Mouse (Mus musculus): ENCODE results near the gene Mcrip1. TPM values are rescaled to one million over a fixed set of nuclear protein-coding genes. Genes with fewer than 3 reads are reported as not detected.

Gene Mcrip1
- polyA plus RNA-seq, 1 experiment from 2014 or later, result 134 TPM

GRCm38 (mm10) chr11:120555260-120555659 is 5.7 kb upstream of the Mcrip1 start:
- H3K27me3 ChIP-seq (replicated peaks), result no peaks in the 10 kb centered on the region
- H3K4me2 ChIP-seq, result 0 out of 2 replicates have a peak overlapping the region, but pooled peaks have one; percentile 9
- H3K4me1 ChIP-seq, result peaks cover 16% of the 10 kb centered on the region
- H3K27ac ChIP-seq (replicated peaks), result peak overlapping the region; percentile 59
- H3K36me3 ChIP-seq, result peaks cover 23% of the 10 kb centered on the region
- ATAC-seq (ENCODE audit: extremely low read depth, insufficient number of reproducible peaks, low FRiP score, low TSS enrichment), result no peak
- 42% methylated on average over 2 of the region's 2 CpGs for WGBS
- no peak overlapping the region for H3K4me3 ChIP-seq
- H3K9me3 ChIP-seq, result 0 out of 2 replicates have a peak, but pooled peaks cover 6% of the 10 kb centered on the region
- peak overlapping the region; percentile 54; the same call in 1 of the 2 replicates for H3K9ac ChIP-seq

- Histone ChIP-seq H3K4me3 (no peak overlapping the region), H3K27ac (replicated peaks) (peak overlapping the region; percentile 59), H3K36me3 (peaks cover 19% of the 10 kb centered on the region), H3K9me3 (0 out of 2 replicates have a peak, but pooled peaks cover 6% of the 10 kb centered on the region), H3K27me3 (replicated peaks) (no peaks in the 10 kb centered on the region), H3K4me2 (0 out of 2 replicates have a peak overlapping the region, but pooled peaks have one; percentile 9), H3K4me1 (peaks cover 21% of the 10 kb centered on the region), H3K9ac (peak overlapping the region; percentile 54; the same call in 1 of the 2 replicates)
- 28% methylated on average over 7 of the region's 7 CpGs for WGBS
- ATAC-seq (ENCODE audit: extremely low read depth, insufficient number of reproducible peaks, low FRiP score, low TSS enrichment), result no peak
These were observed 5.3 kb upstream of the Mcrip1 start for GRCm38 (mm10) chr11:120554834-120555233.

- ATAC-seq (ENCODE audit: extremely low read depth, insufficient number of reproducible peaks, low FRiP score, low TSS enrichment), result no peak
- Histone ChIP-seq H3K4me3 (no peak overlapping the region), H3K9me3 (0 out of 2 replicates have a peak, but pooled peaks cover 6% of the 10 kb centered on the region), H3K27me3 (replicated peaks) (no peaks in the 10 kb centered on the region), H3K36me3 (0 out of 2 replicates have a peak, but pooled peaks cover 6% of the 10 kb centered on the region), H3K4me1 (peaks cover 33% of the 10 kb centered on the region), H3K9ac (no peak overlapping the region), H3K27ac (replicated peaks) (no peak overlapping the region), H3K4me2 (no peak overlapping the region)
- WGBS, result 58% methylated on average over 5 of the region's 5 CpGs
These were observed 3.2 kb upstream of the Mcrip1 start for GRCm38 (mm10) chr11:120552736-120553135.

- ATAC-seq (ENCODE audit: extremely low read depth, insufficient number of reproducible peaks, low FRiP score, low TSS enrichment), result no peak
- Histone ChIP-seq H3K4me3 (peak within 1 kb of the TSS; percentile 95), H3K9ac (peak within 1 kb of the TSS; percentile 100), H3K9me3 (no peaks in the 10 kb centered on the region), H3K27ac (replicated peaks) (peak within 1 kb of the TSS; percentile 97), H3K27me3 (replicated peaks) (no peaks in the 10 kb centered on the region), H3K4me2 (peak within 1 kb of the TSS; percentile 83), H3K4me1 (peaks cover 40% of the 10 kb centered on the region), H3K36me3 (peaks cover 8% of the 10 kb centered on the region)
- WGBS, result 90% methylated on average over 28 of the region's 28 CpGs
These were observed 1.4 kb upstream of the Mcrip1 start, which contains the start of gene Ppp1r27 for GRCm38 (mm10) chr11:120550810-120551440. Gene Ppp1r27 (minus strand): TSS chr11:120551132.

GRCm38 (mm10) chr11:120549986-120550809 is 671 bp upstream of the Mcrip1 start:
- 73% methylated on average over 11 of the region's 11 CpGs for WGBS
- no peaks in the 10 kb centered on the region for H3K9me3 ChIP-seq
- no peak for ATAC-seq (ENCODE audit: extremely low read depth, insufficient number of reproducible peaks, low FRiP score, low TSS enrichment)
- peak overlapping the region; percentile 95 for H3K4me3 ChIP-seq
- peaks cover 14% of the 10 kb centered on the region for H3K36me3 ChIP-seq
- peaks cover 35% of the 10 kb centered on the region for H3K4me1 ChIP-seq
- H3K27ac ChIP-seq (replicated peaks), result peak overlapping the region; percentile 97
- no peaks in the 10 kb centered on the region for H3K27me3 ChIP-seq (replicated peaks)
- H3K9ac ChIP-seq, result peak overlapping the region; percentile 100
- H3K4me2 ChIP-seq, result peak overlapping the region; percentile 83

GRCm38 (mm10) chr11:120548786-120549167 is 750 bp downstream of the Mcrip1 start:
- Histone ChIP-seq H3K27ac (replicated peaks) (peak overlapping the region; percentile 97), H3K36me3 (peaks cover 28% of the 10 kb centered on the region), H3K27me3 (replicated peaks) (no peaks in the 10 kb centered on the region), H3K9ac (peak overlapping the region; percentile 100), H3K4me3 (peak overlapping the region; percentile 95), H3K4me1 (peaks cover 25% of the 10 kb centered on the region), H3K4me2 (peak overlapping the region; percentile 83), H3K9me3 (no peaks in the 10 kb centered on the region)
- no peak for ATAC-seq (ENCODE audit: extremely low read depth, insufficient number of reproducible peaks, low FRiP score, low TSS enrichment)
- WGBS, result 17% methylated on average over 7 of the region's 7 CpGs

- H3K9ac ChIP-seq, result peak overlapping the region; percentile 100
- H3K9me3 ChIP-seq, result no peaks in the 10 kb centered on the region
- ATAC-seq (ENCODE audit: extremely low read depth, insufficient number of reproducible peaks, low FRiP score, low TSS enrichment), result no peak
- H3K27ac ChIP-seq (replicated peaks), result peak overlapping the region; percentile 97
- H3K4me3 ChIP-seq, result peak overlapping the region; percentile 95
- 68% methylated on average over 3 of the region's 3 CpGs for WGBS
- H3K36me3 ChIP-seq, result peaks cover 33% of the 10 kb centered on the region
- peak overlapping the region; percentile 83 for H3K4me2 ChIP-seq
- no peaks in the 10 kb centered on the region for H3K27me3 ChIP-seq (replicated peaks)
- peaks cover 25% of the 10 kb centered on the region for H3K4me1 ChIP-seq
These were observed 1.3 kb downstream of the Mcrip1 start for GRCm38 (mm10) chr11:120548214-120548613.

- no peaks in the 10 kb centered on the region for H3K9me3 ChIP-seq
- no peaks in the 10 kb centered on the region for H3K27me3 ChIP-seq (replicated peaks)
- ATAC-seq (ENCODE audit: extremely low read depth, insufficient number of reproducible peaks, low FRiP score, low TSS enrichment), result no peak
- WGBS, result 59% methylated on average over 2 of the region's 2 CpGs
- 0 out of 2 replicates have a peak overlapping the region, but pooled peaks have one; percentile 97 for H3K27ac ChIP-seq (replicated peaks)
- peak overlapping the region; percentile 100 for H3K9ac ChIP-seq
- peaks cover 41% of the 10 kb centered on the region for H3K36me3 ChIP-seq
- peak overlapping the region; percentile 83 for H3K4me2 ChIP-seq
- H3K4me3 ChIP-seq, result 0 out of 2 replicates have a peak overlapping the region, but pooled peaks have one; percentile 95
- H3K4me1 ChIP-seq, result peaks cover 27% of the 10 kb centered on the region
These were observed 2.1 kb downstream of the Mcrip1 start for GRCm38 (mm10) chr11:120547469-120547868.

- WGBS, result 89% methylated on average over 3 of the region's 3 CpGs
- ATAC-seq (ENCODE audit: extremely low read depth, insufficient number of reproducible peaks, low FRiP score, low TSS enrichment), result no peak
- Histone ChIP-seq H3K4me2 (no peak overlapping the region), H3K4me1 (peaks cover 37% of the 10 kb centered on the region), H3K27me3 (replicated peaks) (no peaks in the 10 kb centered on the region), H3K9me3 (no peaks in the 10 kb centered on the region), H3K36me3 (peaks cover 53% of the 10 kb centered on the region), H3K4me3 (no peak overlapping the region), H3K27ac (replicated peaks) (no peak overlapping the region), H3K9ac (peak overlapping the region; percentile 28; the same call in 1 of the 2 replicates)
These were observed 3.6 kb downstream of the Mcrip1 start for GRCm38 (mm10) chr11:120545964-120546363.

- H3K27ac ChIP-seq (replicated peaks), result no peak overlapping the region
- peaks cover 53% of the 10 kb centered on the region for H3K36me3 ChIP-seq
- H3K4me1 ChIP-seq, result peaks cover 34% of the 10 kb centered on the region
- peaks cover 3% of the 10 kb centered on the region; the same call in 1 of the 2 replicates for H3K27me3 ChIP-seq (replicated peaks)
- 73% methylated on average over 6 of the region's 6 CpGs for WGBS
- no peak for ATAC-seq (ENCODE audit: extremely low read depth, insufficient number of reproducible peaks, low FRiP score, low TSS enrichment)
- H3K4me3 ChIP-seq, result no peak overlapping the region
- H3K9ac ChIP-seq, result no peak overlapping the region
- H3K4me2 ChIP-seq, result no peak overlapping the region
- H3K9me3 ChIP-seq, result no peaks in the 10 kb centered on the region
These were observed 7.2 kb downstream of the Mcrip1 start for GRCm38 (mm10) chr11:120542376-120542775.

- ATAC-seq (ENCODE audit: extremely low read depth, insufficient number of reproducible peaks, low FRiP score, low TSS enrichment), result no peak
- H3K9me3 ChIP-seq, result no peaks in the 10 kb centered on the region
- H3K36me3 ChIP-seq, result peaks cover 50% of the 10 kb centered on the region
- peaks cover 31% of the 10 kb centered on the region for H3K4me1 ChIP-seq
- 23% methylated on average over 4 of the region's 4 CpGs for WGBS
- no peak overlapping the region for H3K27ac ChIP-seq (replicated peaks)
- peaks cover 8% of the 10 kb centered on the region; the same call in 1 of the 2 replicates for H3K27me3 ChIP-seq (replicated peaks)
- no peak overlapping the region; the same call in 1 of the 2 replicates for H3K9ac ChIP-seq
- H3K4me2 ChIP-seq, result no peak overlapping the region
- no peak overlapping the region for H3K4me3 ChIP-seq
These were observed 7.6 kb downstream of the Mcrip1 start for GRCm38 (mm10) chr11:120541907-120542306.

Measured in heart, embryonic 13.5 days (tissue).